Mouse (Mus musculus) limb, embryonic 11.5 days (tissue): ENCODE data around the gene Tcf3. TPM values are rescaled to one million over a fixed set of nuclear protein-coding genes. Genes with fewer than 3 reads are reported as not detected.

ENCODE experiments used
- ATAC-seq: fragments of 200-750 bp; cut with Nextera tagmentation; 2 replicates; pipeline ENCODE4 v1.8.0; 2017; ENCODE audit warnings: low read depth; ENCODE audit not compliant: insufficient number of reproducible peaks, low FRiP score, low TSS enrichment
- DNase-seq: peaks from one replicate; pipeline ENCODE4 v3.0.0-alpha.2; 2015; ENCODE audit warnings: low spot score
- H3K27ac ChIP-seq: fragments of 300-500 bp; sonication (generic); replicated peaks from 2 replicates; pipeline ENCODE4 v1.5.1; 2014; ENCODE audit warnings: low read depth, mild to moderate bottlenecking, low read length
- H3K27me3 ChIP-seq: fragments of 300-500 bp; sonication (generic); 2 replicates; pipeline ENCODE4 v1.6.1; 2014; ENCODE audit warnings: mild to moderate bottlenecking, low read length, mixed read lengths; ENCODE audit not compliant: control insufficient read depth, insufficient read depth
- H3K36me3 ChIP-seq: fragments of 300-500 bp; sonication (generic); 2 replicates; pipeline ENCODE4 v1.6.1; 2014; ENCODE audit warnings: mild to moderate bottlenecking, low read length, moderate library complexity, mixed read lengths; ENCODE audit not compliant: control insufficient read depth, insufficient read depth
- H3K4me1 ChIP-seq: fragments of 300-500 bp; sonication (generic); 2 replicates; pipeline ENCODE4 v1.6.1; 2014; ENCODE audit warnings: low read length, mixed read lengths; ENCODE audit not compliant: control insufficient read depth, insufficient read depth
- H3K4me2 ChIP-seq: fragments of 300-500 bp; sonication (generic); 2 replicates; pipeline ENCODE4 v1.6.1; 2014; ENCODE audit warnings: low read depth, mild to moderate bottlenecking, moderate library complexity; ENCODE audit not compliant: severe bottlenecking
- H3K4me3 ChIP-seq: fragments of 300-500 bp; sonication (generic); 2 replicates; pipeline ENCODE4 v1.5.1; 2014; ENCODE audit warnings: low read depth, low read length
- H3K9ac ChIP-seq: fragments of 300-500 bp; sonication (generic); 2 replicates; pipeline ENCODE4 v1.6.1; 2014; ENCODE audit warnings: mild to moderate bottlenecking, low read length
- H3K9me3 ChIP-seq: fragments of 300-500 bp; sonication (generic); 2 replicates; pipeline ENCODE4 v1.6.1; 2016; ENCODE audit warnings: low read length; ENCODE audit not compliant: control insufficient read depth
- WGBS: fragments of 180-500 bp; shearing (Covaris S2); extraction: QIAGEN DNeasy Blood & Tissue Kit; methylation state at CpG from one replicate; pipeline ENCODE4 v1.1.7; 2014; 5-methylcytosine and 5-hydroxymethylcytosine counted together
- polyA plus RNA-seq: library from polyadenylated mRNA; unstranded; fragments of >200 nt; fragmentation: Nextera tagmentation; extraction: Ambion mirVana; gene quantifications from 2 replicates; pipeline ENCODE4 v1.2.1, GENCODE M21; 2014

The Tcf3 gene
- polyA plus RNA-seq, 1 experiment from 2014 or later, result 232 TPM

GRCm38 (mm10) chr10:80412656-80413541 is 20.5 kb downstream of the Tcf3 start:
- DNase-seq (no peak), ATAC-seq (no peak)
- Histone ChIP-seq H3K27ac (no peak overlapping the region), H3K9me3 (no peaks in the 10 kb centered on the region), H3K4me1 (no peaks in the 10 kb centered on the region), H3K4me2 (no peak overlapping the region), H3K4me3 (no peak overlapping the region), H3K9ac (no peak overlapping the region), H3K36me3 (peaks cover 74% of the 10 kb centered on the region), H3K27me3 (no peaks in the 10 kb centered on the region)
- 87% methylated on average over 44 of the region's 44 CpGs for WGBS

DNA sequence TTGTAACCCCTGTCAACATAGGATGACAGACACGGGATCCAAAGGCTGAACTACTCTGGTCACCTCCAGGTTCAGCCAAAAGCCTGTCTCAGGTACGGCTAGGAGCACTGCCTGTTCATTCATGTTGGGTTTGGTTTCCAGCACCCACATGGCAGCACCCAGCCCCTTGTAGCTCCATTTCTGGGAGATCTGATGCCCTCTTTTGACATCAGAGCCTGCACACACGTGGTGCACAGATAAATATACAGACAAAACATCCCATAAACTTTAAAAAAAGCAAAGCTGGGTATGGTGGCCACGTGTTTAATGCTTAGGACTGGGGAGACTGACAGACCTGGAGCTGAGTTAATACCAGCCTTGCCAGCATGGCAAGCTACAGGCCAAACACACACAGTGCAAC is 25.5 kb downstream of the Tcf3 start:
- Histone ChIP-seq H3K27ac (no peak overlapping the region), H3K9me3 (no peaks in the 10 kb centered on the region), H3K4me3 (no peak overlapping the region), H3K36me3 (peaks cover 40% of the 10 kb centered on the region), H3K4me1 (0 out of 2 replicates have a peak, but pooled peaks cover 3% of the 10 kb centered on the region), H3K4me2 (no peak overlapping the region), H3K27me3 (no peaks in the 10 kb centered on the region), H3K9ac (no peak overlapping the region)
- ATAC-seq (no peak), DNase-seq (no peak)
- 57% methylated on average over 4 of the region's 4 CpGs for WGBS

- H3K4me3 ChIP-seq, result peak within 1 kb of the TSS; percentile 95
- peak; percentile 91 for DNase-seq
- H3K36me3 ChIP-seq, result peaks cover 37% of the 10 kb centered on the region
- H3K9ac ChIP-seq, result peak within 1 kb of the TSS; percentile 74
- H3K27me3 ChIP-seq, result no peaks in the 10 kb centered on the region
- peak within 1 kb of the TSS; percentile 57 for H3K27ac ChIP-seq
- 2% methylated on average over 27 of the region's 27 CpGs for WGBS
- H3K4me2 ChIP-seq, result peak within 1 kb of the TSS; percentile 88
- ATAC-seq, result peak; percentile 22; the same call in 1 of the 2 replicates
- no peaks in the 10 kb centered on the region for H3K9me3 ChIP-seq
- H3K4me1 ChIP-seq, result 0 out of 2 replicates have a peak, but pooled peaks cover 3% of the 10 kb centered on the region
Measured at GRCm38 (mm10) chr10:80406684-80407501, 26.6 kb downstream of the Tcf3 start, which contains the start of gene Uqcr11. Gene Uqcr11 (minus strand): TSS chr10:80406830.

DNA sequence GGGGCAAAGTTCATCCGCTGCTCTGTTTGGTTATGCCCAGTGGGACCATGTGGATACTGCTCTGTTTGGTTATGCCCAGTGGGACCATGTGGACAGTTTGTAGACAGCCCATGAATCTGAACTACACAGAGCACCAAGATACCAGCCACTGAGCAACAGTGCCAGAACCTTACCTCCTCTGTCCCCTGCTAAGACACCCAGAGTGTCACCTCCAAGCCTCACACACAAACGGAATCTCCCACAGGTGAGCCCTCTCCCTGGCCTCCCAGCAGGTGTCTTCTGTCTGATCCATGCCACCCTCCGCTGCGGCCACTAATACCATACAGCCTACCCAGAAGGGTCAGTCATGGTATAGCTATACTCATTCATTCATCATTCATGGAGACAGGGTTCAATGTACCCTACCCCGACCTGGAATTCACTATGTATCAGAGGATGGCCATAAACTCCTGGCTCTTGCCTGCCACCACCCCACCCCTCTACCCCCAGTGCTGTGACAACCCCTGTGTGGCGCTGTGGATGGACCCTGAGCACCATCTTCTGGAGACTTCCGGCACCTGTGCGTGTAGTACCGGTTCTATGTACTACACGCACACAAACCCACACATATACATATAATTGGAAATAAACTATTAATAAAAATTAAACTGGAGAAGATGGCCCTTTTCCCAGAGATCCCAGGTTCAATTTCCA is 27.8 kb downstream of the Tcf3 start:
- Histone ChIP-seq H3K9me3 (no peaks in the 10 kb centered on the region), H3K27me3 (no peaks in the 10 kb centered on the region), H3K4me3 (peak overlapping the region; percentile 95), H3K27ac (no peak overlapping the region), H3K9ac (peak overlapping the region; percentile 74), H3K4me1 (peaks cover 6% of the 10 kb centered on the region; the same call in 1 of the 2 replicates), H3K36me3 (peaks cover 25% of the 10 kb centered on the region), H3K4me2 (peak overlapping the region; percentile 88)
- DNase-seq, result no peak
- 64% methylated on average over 10 of the region's 10 CpGs for WGBS
- ATAC-seq, result no peak

DNA sequence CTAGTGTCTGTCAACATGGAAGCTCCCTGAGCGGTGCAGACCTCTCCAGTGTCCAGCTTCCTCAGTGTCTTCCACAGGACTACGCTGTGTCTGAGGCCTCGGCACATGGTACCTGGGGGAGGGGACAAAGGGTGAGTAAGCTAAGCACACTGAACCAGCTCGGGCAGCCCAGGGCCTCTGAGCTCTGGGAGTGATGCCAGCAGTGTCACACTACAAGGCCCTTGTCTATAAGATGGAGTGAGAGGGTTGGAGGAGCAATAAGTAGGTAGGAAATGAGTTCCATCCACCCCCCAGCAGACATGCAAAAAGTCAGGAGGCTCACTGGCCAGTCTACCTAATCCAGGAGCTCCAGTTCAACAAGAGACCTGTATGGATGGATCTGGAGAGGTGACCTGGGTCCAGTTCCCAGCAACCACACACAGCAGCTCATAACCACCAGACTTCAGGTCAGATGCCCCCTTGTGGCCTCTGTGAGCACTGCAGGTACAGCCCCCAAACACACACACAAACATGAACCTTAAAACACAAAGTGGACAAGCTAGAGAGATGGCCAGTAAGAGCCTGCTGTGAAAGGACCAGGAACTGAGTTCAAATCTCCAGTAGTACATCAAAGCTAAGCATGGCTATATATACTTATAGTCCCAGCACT is 30.3 kb downstream of the Tcf3 start:
- Histone ChIP-seq H3K27me3 (no peaks in the 10 kb centered on the region), H3K36me3 (peaks cover 19% of the 10 kb centered on the region), H3K27ac (no peak overlapping the region), H3K4me2 (no peak overlapping the region), H3K9me3 (no peaks in the 10 kb centered on the region), H3K4me1 (peaks cover 13% of the 10 kb centered on the region; the same call in 1 of the 2 replicates), H3K9ac (no peak overlapping the region), H3K4me3 (no peak overlapping the region)
- DNase-seq, result no peak
- 93% methylated on average over 4 of the region's 4 CpGs for WGBS
- no peak for ATAC-seq

DNA sequence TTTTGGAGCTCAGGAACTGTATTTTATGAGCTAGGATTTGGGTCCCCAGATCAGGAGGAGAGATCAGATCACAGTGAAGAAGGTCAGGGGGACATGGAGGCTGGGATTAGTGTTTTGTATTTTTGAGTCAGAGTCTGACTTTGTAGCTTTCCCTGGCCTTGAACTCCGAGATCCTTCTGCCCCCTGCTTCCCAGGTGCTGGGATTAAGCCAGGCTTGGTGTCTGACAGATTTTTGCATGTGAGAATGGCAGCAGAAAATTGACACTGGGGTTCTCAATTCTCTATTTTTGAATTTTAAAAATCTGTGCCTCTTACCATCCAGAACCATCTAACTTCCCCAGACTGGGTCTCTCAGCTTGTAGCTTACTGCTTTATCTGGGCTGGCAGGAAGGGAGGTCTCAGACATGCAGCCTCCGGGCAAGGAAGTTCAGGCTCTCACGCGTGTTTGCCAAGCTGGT is 32.7 kb downstream of the Tcf3 start:
- H3K9me3 ChIP-seq, result no peaks in the 10 kb centered on the region
- H3K27ac ChIP-seq, result peak overlapping the region; percentile 86; the same call in 1 of the 2 replicates
- DNase-seq (no peak), ATAC-seq (no peak)
- peaks cover 23% of the 10 kb centered on the region for H3K36me3 ChIP-seq
- 75% methylated on average over 4 of the region's 4 CpGs for WGBS
- H3K4me2 ChIP-seq, result peak overlapping the region; percentile 68; the same call in 1 of the 2 replicates
- no peaks in the 10 kb centered on the region for H3K27me3 ChIP-seq
- no peak overlapping the region for H3K4me3 ChIP-seq
- no peak overlapping the region for H3K9ac ChIP-seq
- H3K4me1 ChIP-seq, result peaks cover 19% of the 10 kb centered on the region

DNA sequence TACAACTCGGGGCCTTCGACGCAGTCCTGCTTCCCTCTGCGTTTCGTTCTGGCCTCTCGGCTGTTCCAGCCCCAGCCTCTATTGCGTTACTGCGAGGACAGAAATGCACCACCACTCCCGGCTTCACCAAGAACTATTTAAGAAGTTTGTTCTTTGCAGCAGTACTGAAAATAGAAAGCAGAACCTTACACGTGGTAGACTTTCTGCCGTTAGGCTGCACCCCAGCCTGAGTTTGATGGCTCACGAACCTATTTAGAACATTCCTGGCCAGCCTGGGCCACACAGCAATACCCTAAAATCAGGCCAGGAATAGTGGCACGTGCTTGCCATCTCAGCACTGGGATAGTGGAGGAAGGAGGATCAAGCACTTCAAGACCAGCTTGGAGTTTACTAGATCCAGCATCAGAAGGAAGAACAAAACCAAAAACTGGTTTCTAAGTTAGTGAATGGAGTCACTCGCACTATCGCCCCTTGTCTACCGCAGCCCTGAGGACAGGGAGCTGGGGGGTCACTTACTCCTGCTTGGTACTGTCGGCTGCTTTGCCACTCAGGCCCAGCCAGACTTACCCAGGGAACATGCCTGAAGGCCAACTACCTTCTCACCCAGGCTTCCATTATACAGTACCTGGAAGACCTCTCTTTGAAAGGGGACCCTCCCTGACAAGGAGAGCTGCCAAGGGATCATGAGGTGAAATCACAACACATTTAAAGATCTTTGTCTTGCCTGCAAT is 33.3 kb downstream of the Tcf3 start:
- Histone ChIP-seq H3K4me3 (peak overlapping the region; percentile 70), H3K4me1 (peaks cover 19% of the 10 kb centered on the region), H3K9ac (peak overlapping the region; percentile 74), H3K27me3 (no peaks in the 10 kb centered on the region), H3K4me2 (peak overlapping the region; percentile 68), H3K36me3 (peaks cover 26% of the 10 kb centered on the region), H3K9me3 (no peaks in the 10 kb centered on the region), H3K27ac (peak overlapping the region; percentile 86)
- ATAC-seq, result no peak
- DNase-seq, result no peak
- 14% methylated on average over 17 of the region's 17 CpGs for WGBS
